Mouse (Mus musculus) adrenal gland, adult 18-20 months (tissue): ENCODE measurements at regions not wholly inside any gene's neighbourhood (a gene's known extent, or its start where the extent isn't known, plus 50 kb on each side); places are given as distances from the start of the nearest gene placed in this dataset.

Source experiments
- DNase-seq, 2 experiments: peaks; one replicate each; pipeline ENCODE4 v3.0.0; 2021 to 2022; ENCODE audit warnings: low spot score in 2 of 2

- no peak for DNase-seq
These were observed 74.7 kb upstream of the Kcnk2 start for GRCm38 (mm10) chr1:189476796-189477195.

GRCm38 (mm10) chr1:189473071-189473470 lies 71.0 kb upstream of the Kcnk2 start:
- DNase-seq: no peak

GRCm38 (mm10) chr1:189458421-189458820 lies 56.3 kb upstream of the Kcnk2 start:
- DNase-seq: no peak
